Mouse (Mus musculus) layer of hippocampus, adult 9-10 months (tissue): Measurements from ENCODE around the gene App.

Experiments
- DNase-seq: peaks from one replicate; pipeline ENCODE4 v3.0.0; 2022; ENCODE audit warnings: low spot score

App gene

DNA sequence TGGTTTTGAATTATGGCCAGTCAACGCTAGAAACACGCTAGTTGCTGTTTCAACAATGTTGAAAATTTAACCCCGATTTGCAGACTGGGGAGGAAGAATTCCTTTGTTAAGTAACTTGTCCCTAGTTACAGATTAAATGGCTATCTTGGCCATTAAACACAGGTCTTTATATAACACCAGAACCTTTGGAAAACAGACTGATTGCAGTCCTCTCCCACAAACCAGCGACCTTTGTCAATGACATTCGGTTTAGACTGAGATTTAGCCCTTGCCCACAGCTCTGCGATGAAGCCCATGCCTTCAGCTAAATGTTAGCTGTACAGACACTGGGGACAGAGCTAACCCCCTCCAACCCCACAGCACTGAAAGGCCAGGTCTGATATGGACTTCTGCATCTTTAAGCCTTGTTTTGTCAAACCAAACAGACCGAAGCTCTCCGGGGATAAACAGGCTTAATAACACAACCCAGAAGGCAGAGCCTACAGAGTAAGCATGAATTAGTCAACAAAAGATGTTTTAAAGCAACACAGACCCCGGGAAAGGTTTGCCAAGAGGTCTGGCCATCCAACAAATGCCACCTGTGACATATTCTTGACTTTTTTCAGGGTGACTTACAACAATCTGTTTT lies 152.8 kb downstream of the App start:
- DNase-seq: no peak

DNA sequence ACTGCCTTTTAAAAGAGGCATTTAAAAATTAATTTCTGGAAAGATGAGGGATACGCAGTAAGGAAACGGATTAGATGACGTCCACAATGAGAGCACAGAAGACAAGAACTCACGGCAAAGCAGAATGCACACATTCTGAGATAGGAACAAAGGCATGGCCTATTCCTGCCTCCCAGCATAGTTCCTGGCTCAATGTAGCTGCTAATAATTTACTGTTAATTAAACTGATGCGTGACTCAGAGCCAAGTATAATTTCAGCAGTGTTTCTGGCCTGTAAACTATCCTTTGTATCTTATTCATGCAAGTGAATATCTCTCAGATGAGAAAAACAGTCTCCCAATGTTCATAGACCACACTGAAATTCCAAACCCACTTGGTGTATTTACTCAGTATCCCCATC lies 154.3 kb downstream of the App start:
- no peak for DNase-seq

DNA sequence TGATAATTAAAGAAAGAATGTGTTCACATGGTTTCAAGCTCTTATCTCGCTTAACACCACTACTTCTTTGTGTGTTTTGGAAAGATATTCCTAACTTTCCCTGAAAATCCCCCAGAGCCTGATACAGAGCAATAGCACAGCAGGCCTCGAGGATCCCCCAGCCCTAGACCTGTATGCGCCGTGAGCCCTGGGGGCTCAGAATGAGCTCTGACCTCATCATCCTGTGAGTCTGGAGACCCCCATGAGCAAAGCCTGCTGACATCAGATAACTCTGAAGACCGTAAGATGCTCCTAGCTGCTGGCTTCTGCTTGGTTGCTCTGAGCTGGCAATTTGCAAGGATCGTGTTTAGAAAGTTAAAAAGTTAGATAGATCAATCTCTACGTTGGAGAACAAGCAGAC lies 155.7 kb downstream of the App start:
- no peak for DNase-seq

DNA sequence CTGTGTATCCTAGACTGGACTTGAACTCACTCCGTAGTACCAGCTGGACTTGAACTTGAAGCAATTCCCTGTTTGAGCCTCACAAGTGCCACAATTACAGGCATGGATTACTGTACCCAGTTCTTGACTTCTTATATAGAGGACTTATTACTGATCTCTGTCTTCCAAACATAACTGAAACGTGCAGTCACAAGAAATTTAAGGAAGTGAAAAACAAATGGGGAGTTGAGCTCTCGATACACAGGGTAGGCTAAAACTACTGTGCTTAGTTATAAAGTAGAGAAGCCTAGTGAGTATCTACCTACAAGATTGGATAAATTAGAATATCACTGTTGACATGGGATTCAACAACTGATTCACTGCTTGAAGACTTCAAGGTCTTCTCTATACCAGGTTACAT lies 160.9 kb downstream of the App start:
- no peak for DNase-seq

DNA sequence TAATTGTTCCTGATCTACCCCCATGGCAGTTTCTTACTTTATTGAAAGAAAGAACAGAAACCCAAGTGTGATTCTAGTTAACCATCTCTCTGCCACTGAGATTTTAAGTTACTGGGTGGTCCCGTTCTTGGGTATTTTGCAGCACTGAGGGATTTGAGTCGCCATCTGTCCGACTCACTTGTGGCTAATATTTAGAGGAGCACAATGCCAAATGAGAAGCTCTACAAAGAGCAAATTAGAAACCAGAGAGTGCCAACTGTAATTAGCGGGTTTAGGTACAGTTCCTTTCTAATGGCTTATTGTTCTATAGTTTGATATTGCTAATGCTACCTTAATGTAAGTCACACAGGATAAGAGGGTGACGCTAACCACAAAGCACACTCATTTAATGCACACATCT lies 161.4 kb downstream of the App start:
- DNase-seq: no peak

DNA sequence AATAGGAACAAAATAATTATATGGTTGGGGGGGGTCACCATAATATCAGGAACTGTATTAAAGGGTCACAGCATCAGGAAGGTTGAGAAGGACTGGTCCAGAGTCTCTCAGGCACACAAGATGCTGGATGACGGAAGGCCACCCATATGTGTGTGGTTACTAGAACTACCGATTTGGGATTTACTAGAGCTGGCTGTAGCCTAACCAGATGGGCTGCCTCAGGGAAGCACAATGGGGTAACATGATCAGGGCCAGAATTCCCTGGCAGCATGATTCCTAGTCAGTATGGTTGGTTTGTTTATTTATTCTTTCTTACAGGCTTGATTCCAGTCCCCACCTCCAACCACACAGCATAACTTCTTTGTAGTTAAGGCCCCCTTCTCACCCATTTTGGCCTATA lies 162.9 kb downstream of the App start:
- no peak for DNase-seq

DNA sequence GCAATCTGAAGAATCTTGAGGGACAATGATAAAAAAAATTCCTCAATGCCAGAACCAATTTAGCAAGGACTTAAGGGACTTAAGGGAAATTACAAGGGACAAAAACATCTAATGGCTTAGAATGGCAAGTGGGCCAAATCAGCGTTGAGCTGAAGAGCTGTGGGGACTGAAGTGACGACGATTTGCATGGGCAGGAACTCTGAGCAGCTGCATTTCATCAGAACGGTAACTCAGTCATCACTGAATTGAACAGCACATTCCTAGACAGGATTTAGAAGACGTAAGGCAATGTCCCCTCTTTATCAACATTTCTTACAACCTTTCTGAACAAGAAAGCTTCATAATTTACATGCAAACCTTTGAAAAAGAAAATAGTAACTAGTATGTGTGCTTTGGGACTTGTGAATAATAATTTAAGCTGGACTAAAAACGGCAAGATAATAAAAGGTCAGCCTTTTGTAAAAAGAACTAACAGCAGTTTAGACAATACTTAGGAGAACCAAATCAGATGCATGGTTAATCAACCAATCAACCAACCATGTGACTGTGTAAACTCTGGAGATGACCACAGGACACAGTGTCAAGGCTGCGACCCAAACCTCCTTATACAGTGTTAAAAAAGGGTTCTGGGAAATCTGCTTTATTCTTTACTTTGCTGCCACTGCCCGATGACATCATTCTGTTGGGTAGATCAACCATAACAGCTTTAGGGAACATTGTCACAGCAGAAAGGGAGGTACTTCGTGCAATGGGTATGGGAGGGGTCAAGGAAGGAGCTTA lies 164.5 kb downstream of the App start:
- DNase-seq: no peak

DNA sequence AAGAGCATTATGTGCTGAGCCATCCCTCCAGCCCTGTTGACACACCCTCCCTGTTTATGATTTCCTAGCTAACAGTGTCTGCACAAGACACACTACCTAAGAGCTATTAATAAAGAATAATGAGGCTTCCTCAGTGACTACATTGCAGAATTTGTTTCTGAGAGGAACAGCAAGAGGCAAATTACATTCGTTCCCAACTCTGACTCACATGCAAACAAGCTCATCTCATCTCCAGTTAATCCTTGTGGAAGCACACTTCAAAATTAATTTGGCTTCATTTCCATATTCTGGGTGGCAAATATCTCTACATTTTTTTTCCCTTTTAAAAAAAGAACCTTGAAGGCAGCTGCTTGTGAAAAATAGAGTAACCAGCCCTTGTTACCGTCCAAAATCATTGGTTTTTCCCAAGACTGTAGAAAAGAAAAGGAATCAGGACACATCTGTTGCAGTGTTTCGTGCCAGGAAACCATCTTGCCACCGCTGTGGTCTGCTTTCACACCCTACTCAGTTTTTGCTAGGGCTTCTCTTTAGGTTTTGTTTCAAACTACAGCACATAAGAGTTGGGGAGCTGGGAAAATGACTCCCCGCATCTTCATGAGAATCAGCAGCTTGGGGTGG lies 171.5 kb downstream of the App start:
- DNase-seq: peak; percentile 58

DNA sequence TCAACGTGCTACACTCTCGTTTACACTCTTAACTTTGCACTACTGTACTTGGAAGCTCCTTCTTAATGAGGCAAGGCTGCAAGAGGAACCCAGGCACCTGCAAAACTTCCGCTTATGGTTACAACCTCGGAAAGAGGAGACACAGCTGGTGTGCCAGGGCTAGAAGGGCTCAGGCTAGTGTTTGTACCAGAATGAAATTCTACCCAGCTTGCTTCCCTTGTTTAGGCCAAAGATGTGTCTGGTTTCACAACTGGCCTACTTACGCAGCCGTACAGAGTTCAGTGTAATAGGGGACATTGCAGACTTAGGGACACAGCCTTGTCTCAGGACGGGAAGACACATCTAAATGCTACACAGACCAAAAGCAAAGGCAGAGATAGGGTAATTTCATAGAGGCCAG lies 173.3 kb downstream of the App start:
- no peak for DNase-seq

DNA sequence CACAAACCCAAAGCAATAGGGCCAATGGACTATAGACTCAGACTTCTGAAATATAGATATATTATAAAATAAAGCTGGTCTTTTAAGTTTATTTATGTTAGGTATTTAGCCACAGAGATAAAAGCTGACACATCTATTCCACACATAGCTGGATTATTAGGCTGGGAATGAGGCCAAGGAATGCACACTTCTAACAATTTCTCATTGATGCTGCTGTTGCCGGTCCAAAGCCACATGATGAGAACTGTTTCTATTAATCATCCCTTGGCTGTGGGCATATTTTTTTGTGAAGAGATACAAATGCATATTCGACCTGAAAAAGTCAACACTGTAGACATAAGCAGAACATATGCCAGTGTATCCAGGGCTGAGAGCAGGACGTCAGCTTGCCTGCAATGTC lies 176.0 kb downstream of the App start:
- no peak for DNase-seq

DNA sequence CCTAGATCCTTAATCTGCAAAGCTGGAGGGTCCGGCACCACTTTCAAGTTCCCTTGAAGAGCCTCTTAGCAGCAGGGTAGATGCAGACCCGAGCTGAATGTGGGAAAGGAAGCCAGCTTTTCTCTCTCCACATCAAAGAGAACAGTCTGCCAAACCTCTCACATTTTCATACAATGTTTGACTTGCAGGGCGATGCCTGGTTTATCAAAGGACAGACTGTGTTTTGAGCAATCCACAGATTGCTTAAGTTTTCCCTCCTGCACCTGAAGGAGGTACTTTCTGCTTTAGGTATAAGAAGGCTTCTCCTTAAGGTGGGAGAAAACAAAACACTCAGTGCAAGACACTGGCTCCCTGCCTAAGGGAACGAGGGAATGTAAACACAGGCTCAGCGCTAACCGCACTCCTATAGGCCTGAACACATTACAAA lies 178.1 kb downstream of the App start:
- no peak for DNase-seq

DNA sequence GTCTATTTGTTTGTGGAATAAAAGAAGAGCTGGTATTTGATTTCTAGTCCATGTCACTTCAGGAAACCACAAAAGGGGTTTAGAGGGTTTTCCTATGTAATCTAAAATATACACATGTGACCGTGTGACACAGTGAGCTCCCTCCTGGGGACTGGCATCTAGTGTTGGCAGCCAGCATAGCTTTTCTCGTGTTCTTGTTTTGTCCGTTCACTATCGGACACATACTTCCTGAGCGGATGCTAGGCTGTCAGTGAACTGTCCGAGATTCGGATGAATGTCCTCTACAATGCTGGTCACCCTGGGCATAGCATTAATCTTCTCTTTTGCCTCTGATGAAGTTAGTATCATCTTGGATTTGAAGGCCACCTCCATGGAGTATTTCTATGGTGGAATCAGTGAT lies 180.7 kb downstream of the App start:
- no peak for DNase-seq

DNA sequence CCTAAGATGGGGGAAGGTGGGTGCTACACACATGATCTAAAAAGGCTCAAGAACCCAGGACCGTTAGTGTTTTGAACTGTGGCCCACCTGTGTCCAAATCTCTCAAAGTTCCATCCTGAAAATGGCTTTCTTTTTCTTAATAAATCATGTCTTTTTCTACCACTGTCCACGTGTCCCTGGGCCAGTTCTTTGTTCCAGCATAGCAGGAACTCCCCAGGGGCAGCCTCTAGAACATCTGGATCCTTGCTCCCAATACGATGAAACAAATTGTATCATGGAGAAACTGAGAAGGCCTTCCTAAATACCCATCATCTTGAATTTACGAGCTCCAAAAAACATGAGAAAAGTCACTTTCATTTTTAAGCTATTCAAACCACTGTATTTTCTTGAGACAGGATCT lies 182.6 kb downstream of the App start:
- no peak for DNase-seq

DNA sequence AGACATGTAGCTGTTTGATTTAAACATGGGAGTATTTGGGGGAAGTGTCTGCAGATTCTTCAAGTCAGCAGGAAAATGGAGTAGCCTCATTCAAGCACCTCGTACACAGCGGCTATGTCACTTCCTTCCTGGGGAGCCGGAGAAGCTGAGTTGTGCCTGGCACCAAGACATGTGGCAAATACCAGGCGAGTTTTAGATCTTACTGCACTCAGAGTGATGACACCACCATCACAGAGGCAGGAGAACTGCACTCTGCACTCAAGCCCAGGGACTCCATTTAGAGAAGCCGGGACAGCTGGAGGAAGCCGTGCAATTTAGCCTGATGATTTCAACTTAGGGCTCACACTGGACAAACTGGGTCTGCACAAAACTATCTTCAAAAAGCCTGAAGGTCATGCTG lies 183.6 kb downstream of the App start:
- no peak for DNase-seq

DNA sequence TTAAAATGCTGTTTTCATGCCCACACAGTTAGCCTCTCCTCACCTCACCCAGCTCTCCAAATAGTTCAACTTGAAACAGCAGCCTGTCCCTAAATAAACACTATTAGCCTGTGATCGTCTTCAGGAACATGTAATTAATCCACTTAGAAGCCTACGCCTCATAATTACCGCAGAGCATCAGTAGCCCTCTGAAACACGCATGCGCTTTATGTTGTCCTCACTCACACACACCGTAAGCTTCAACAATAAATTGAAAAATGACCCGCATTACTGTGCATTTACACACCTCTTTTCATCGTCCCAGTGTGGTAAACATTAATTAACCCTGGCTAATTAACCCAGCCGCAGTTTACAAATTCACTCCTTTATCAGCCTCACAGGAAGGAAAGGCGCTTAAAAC lies 184.1 kb downstream of the App start:
- no peak for DNase-seq

DNA sequence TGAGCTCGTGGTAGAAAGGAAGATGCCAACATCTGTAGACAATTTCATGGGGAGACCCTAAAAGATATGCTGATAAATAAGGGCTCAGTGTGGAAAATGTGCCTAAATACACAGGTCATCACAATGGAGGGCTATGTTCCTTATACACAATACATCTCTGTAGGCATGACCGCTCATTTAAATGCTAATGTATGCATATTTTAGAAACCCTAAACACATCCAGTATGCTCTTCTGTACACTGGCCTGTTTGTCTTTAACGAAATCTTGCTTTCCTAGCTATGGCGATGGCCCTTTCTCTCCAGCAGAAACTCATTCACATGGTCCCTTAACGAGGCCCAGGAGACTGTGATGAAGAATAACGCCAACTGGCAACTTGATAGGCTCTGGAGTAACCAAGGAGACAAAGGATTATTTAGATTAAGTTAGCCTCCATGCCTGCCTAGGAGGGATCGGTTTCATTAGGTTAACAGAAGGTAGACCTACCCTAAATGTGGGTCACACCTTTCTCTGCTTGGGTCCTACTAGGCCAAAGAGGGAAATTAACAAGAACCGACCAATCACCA lies 185.8 kb downstream of the App start:
- DNase-seq: no peak

DNA sequence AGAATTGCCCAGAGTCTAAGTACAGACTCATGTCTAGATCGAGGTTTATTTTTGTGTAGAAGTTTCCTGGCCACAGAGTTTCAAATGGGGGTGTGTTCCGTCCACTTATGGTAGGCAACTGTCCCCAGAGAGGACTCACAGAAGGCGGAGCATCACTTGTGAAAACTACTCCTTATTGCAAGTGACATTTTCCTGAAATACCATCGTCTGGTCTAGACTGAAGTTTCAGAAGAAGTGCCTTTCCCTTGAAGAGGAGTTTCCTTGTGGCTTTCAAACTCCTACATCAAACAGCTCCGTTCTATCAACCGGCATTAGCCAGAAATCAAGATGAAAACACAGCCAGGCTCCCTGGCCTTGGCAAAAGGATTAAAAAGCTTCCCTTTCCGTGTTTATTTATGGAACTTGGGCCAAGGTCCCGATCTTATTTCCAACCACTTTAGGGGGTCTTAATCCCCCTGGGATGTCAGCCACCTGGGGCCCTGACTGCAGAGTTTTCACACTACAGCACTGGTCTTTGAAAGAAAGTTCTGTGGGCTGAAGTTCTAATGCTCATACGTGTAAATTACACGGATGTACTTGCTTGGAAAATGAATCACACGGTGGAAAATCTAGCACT lies 187.4 kb downstream of the App start:
- DNase-seq: no peak

DNA sequence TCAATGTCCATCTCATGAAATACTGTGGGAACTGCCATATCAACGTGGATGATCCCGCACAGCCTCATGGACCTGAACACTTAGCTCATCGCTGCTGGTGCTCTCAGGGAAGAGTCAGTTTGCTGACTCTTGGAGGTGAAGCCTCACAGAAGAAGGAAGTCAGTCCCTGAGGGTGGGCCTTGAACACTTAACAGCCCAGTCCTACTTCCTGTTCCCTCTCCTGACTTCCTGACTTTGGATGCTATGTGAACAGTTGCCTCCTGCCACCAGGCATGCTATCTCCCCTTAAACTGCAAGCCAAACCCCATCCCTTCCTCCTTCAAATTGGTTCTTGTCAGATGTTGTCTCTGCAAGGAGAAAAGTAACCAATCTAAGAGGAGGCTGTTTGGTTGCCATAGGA lies 188.2 kb downstream of the App start:
- no peak for DNase-seq

DNA sequence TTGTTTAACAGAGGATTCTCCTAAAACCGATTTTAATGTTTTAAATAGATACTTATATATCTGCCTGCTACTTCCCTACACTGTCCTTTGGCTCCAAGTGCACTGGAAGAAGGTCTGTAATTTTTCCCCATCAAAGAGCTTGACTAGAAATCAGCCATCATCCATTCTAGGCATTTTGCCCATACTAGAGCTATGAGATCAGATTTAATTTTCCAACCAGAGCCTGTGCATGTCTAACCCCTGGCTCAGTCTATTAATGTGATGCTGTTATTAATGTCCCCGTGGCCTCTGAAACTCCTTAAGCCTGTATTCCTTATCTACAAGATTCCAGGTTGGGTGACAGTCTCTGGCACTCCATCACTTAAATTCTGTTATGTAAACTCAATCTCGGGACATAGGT lies 190.1 kb downstream of the App start:
- DNase-seq: no peak

DNA sequence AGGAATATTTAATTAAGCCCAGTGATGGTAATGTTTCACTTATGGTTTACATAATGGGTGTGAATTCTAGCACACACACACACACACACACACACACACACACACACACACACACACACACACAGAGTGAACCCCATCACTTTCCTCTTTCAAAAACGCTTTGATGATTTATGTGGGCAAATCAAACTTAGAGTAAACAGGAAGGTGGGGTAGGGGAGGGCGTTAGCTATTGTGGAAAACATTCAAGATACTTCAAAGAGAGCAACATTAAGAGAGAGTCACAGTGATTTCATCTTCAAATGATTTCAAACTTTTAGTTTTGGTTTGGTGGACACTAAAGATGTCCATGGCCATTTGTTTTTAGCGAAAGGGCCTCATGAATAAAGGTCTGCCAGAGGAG lies 191.0 kb downstream of the App start:
- DNase-seq: no peak

DNA sequence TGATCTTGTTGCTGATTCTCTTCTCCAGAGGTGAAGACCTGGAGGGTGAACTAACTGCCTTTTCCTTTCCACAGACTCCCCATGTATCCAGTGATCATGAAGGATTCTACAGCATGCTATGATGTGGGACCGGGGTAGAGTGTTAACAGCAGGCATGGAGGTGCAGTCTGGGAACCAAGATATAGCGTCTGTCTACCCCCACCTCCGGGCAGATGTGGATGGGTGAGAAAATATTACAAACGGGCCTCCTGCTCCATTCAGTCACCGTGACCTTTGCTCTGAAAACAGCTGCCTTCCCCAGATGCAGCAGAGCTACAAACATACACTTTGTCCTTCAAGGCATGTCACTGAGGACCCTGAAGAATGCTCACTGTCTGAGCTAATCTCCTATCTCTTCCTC lies 195.0 kb downstream of the App start:
- no peak for DNase-seq

DNA sequence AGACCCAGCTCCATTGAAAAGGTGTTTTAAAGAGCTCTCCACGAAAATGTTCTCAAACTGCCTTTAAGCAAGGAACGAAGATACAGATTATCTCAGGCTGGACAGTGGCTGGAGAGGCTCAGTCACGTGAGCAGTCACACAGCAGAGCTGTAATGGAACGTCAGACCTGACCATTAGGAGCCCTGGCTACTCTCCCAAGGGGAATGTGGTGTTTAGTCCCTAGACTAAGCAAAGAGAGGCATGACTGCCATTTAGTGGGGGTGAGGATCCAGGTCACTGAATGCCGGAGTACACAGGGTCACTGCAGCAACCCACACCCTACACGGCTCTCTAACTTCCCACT lies 199.4 kb downstream of the App start:
- DNase-seq: no peak
